Mouse (Mus musculus): Measurements from ENCODE around the gene Sephs2. TPM values are rescaled to one million over a fixed set of nuclear protein-coding genes. Genes with fewer than 3 reads are reported as not detected.
A peak's percentile ranks its signal among the peaks of the same experiment; 100 is the strongest.

The Sephs2 gene
- polyA plus RNA-seq, 1 experiment from 2014 or later: 102 TPM

GRCm38 (mm10) chr7:127280092-127280491, 6.2 kb upstream of the Sephs2 start:
- ATAC-seq (replicated peaks; ENCODE audit: insufficient number of reproducible peaks, low FRiP score, low TSS enrichment, low read depth): no peak
- Histone ChIP-seq H3K27ac (replicated peaks; ENCODE audit: low read depth, low read length) (no peak overlapping the region), H3K4me1 (ENCODE audit: control insufficient read depth, insufficient read depth, low read length) (no peaks in the 10 kb centered on the region), H3K4me3 (ENCODE audit: low read depth, low read length) (no peak overlapping the region), H3K36me3 (replicated peaks; ENCODE audit: control insufficient read depth, insufficient read depth, low read depth, low read length) (no peaks in the 10 kb centered on the region), H3K4me2 (ENCODE audit: low read depth, low read length) (no peak overlapping the region), H3K27me3 (ENCODE audit: control insufficient read depth, insufficient read depth, low read length) (no peaks in the 10 kb centered on the region), H3K9me3 (replicated peaks; ENCODE audit: control insufficient read depth, low read length) (no peaks in the 10 kb centered on the region), H3K9ac (replicated peaks; ENCODE audit: low read length) (no peak overlapping the region)
- WGBS: 73% methylated on average over 3 of the region's 3 CpGs
- DNase-seq (ENCODE audit: low spot score): no peak

GRCm38 (mm10) chr7:127278311-127278710, 4.5 kb upstream of the Sephs2 start:
- DNase-seq (ENCODE audit: low spot score) (peak; percentile 62), ATAC-seq (replicated peaks; ENCODE audit: insufficient number of reproducible peaks, low FRiP score, low TSS enrichment, low read depth) (no peak)
- Histone ChIP-seq H3K4me1 (ENCODE audit: control insufficient read depth, insufficient read depth, low read length) (no peaks in the 10 kb centered on the region), H3K27me3 (ENCODE audit: control insufficient read depth, insufficient read depth, low read length) (no peaks in the 10 kb centered on the region), H3K4me3 (ENCODE audit: low read depth, low read length) (no peak overlapping the region), H3K4me2 (ENCODE audit: low read depth, low read length) (no peak overlapping the region), H3K27ac (replicated peaks; ENCODE audit: low read depth, low read length) (no peak overlapping the region), H3K36me3 (replicated peaks; ENCODE audit: control insufficient read depth, insufficient read depth, low read depth, low read length) (no peaks in the 10 kb centered on the region), H3K9ac (replicated peaks; ENCODE audit: low read length) (no peak overlapping the region), H3K9me3 (replicated peaks; ENCODE audit: control insufficient read depth, low read length) (no peaks in the 10 kb centered on the region)
- WGBS: 21% methylated on average over 8 of the region's 8 CpGs

GRCm38 (mm10) chr7:127276519-127276961, 2.7 kb upstream of the Sephs2 start:
- Histone ChIP-seq H3K27me3 (ENCODE audit: control insufficient read depth, insufficient read depth, low read length) (no peaks in the 10 kb centered on the region), H3K4me2 (ENCODE audit: low read depth, low read length) (no peak overlapping the region), H3K4me1 (ENCODE audit: control insufficient read depth, insufficient read depth, low read length) (no peaks in the 10 kb centered on the region), H3K9ac (replicated peaks; ENCODE audit: low read length) (no peak overlapping the region), H3K4me3 (ENCODE audit: low read depth, low read length) (no peak overlapping the region), H3K9me3 (replicated peaks; ENCODE audit: control insufficient read depth, low read length) (no peaks in the 10 kb centered on the region), H3K27ac (replicated peaks; ENCODE audit: low read depth, low read length) (no peak overlapping the region), H3K36me3 (replicated peaks; ENCODE audit: control insufficient read depth, insufficient read depth, low read depth, low read length) (no peaks in the 10 kb centered on the region)
- ATAC-seq (replicated peaks; ENCODE audit: insufficient number of reproducible peaks, low FRiP score, low TSS enrichment, low read depth) (no peak), DNase-seq (ENCODE audit: low spot score) (no peak)
- 50% methylated on average over 5 of the region's 5 CpGs for WGBS

- Histone ChIP-seq H3K4me1 (ENCODE audit: control insufficient read depth, insufficient read depth, low read length) (no peaks in the 10 kb centered on the region), H3K4me2 (ENCODE audit: low read depth, low read length) (peak overlapping the region; percentile 83), H3K36me3 (replicated peaks; ENCODE audit: control insufficient read depth, insufficient read depth, low read depth, low read length) (no peaks in the 10 kb centered on the region; the same call in 1 of the 2 replicates), H3K27ac (replicated peaks; ENCODE audit: low read depth, low read length) (peak overlapping the region; percentile 58; the same call in 1 of the 2 replicates), H3K4me3 (ENCODE audit: low read depth, low read length) (peak overlapping the region; percentile 66), H3K9ac (replicated peaks; ENCODE audit: low read length) (peak overlapping the region; percentile 78), H3K27me3 (ENCODE audit: control insufficient read depth, insufficient read depth, low read length) (no peaks in the 10 kb centered on the region), H3K9me3 (replicated peaks; ENCODE audit: control insufficient read depth, low read length) (no peaks in the 10 kb centered on the region)
- ATAC-seq (replicated peaks; ENCODE audit: insufficient number of reproducible peaks, low FRiP score, low TSS enrichment, low read depth) (peak; percentile 85), DNase-seq (ENCODE audit: low spot score) (peak; percentile 26)
- WGBS: 17% methylated on average over 50 of the region's 50 CpGs
Measured at GRCm38 (mm10) chr7:127273118-127273923, 534 bp downstream of the Sephs2 start.

GRCm38 (mm10) chr7:127272566-127272965, 1.3 kb downstream of the Sephs2 start:
- no peak overlapping the region; the same call in 1 of the 2 replicates for H3K4me2 ChIP-seq (ENCODE audit: low read depth, low read length)
- no peak overlapping the region for H3K9ac ChIP-seq (replicated peaks; ENCODE audit: low read length)
- no peak overlapping the region for H3K27ac ChIP-seq (replicated peaks; ENCODE audit: low read depth, low read length)
- ATAC-seq (replicated peaks; ENCODE audit: insufficient number of reproducible peaks, low FRiP score, low TSS enrichment, low read depth) (no peak), DNase-seq (ENCODE audit: low spot score) (no peak)
- WGBS: 92% methylated on average over 15 of the region's 15 CpGs
- H3K36me3 ChIP-seq (replicated peaks; ENCODE audit: control insufficient read depth, insufficient read depth, low read depth, low read length): no peaks in the 10 kb centered on the region; the same call in 1 of the 2 replicates
- no peaks in the 10 kb centered on the region for H3K4me1 ChIP-seq (ENCODE audit: control insufficient read depth, insufficient read depth, low read length)
- no peaks in the 10 kb centered on the region for H3K27me3 ChIP-seq (ENCODE audit: control insufficient read depth, insufficient read depth, low read length)
- no peak overlapping the region for H3K4me3 ChIP-seq (ENCODE audit: low read depth, low read length)
- no peaks in the 10 kb centered on the region for H3K9me3 ChIP-seq (replicated peaks; ENCODE audit: control insufficient read depth, low read length)

DNA sequence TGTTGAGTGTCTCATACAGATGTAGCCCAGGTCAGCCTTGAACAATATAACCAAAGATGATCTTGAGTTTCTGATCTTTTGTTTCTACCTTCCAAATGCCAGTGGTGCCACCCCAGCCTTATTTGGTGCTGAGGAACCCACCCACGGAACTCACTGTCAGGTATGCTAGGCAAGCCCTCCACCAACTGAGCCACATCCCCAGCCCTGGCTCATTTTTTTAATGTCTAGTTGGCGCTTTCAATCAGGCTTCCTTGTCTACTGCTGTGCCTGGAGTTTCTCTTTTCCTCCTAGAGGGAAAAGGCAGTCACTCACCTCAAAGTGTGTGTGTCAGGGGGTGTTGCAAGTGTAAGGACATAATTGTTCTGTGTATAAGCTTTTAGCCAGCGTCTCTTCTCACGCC, 2.8 kb downstream of the Sephs2 start:
- Histone ChIP-seq H3K4me2 (ENCODE audit: low read depth, low read length) (no peak overlapping the region), H3K4me3 (ENCODE audit: low read depth, low read length) (no peak overlapping the region), H3K9ac (replicated peaks; ENCODE audit: low read length) (no peak overlapping the region), H3K27ac (replicated peaks; ENCODE audit: low read depth, low read length) (no peak overlapping the region), H3K27me3 (ENCODE audit: control insufficient read depth, insufficient read depth, low read length) (no peaks in the 10 kb centered on the region), H3K4me1 (ENCODE audit: control insufficient read depth, insufficient read depth, low read length) (no peaks in the 10 kb centered on the region), H3K9me3 (replicated peaks; ENCODE audit: control insufficient read depth, low read length) (no peaks in the 10 kb centered on the region), H3K36me3 (replicated peaks; ENCODE audit: control insufficient read depth, insufficient read depth, low read depth, low read length) (no peaks in the 10 kb centered on the region; the same call in 1 of the 2 replicates)
- DNase-seq (ENCODE audit: low spot score) (no peak), ATAC-seq (replicated peaks; ENCODE audit: insufficient number of reproducible peaks, low FRiP score, low TSS enrichment, low read depth) (no peak)
- 94% methylated on average over 4 of the region's 4 CpGs for WGBS

GRCm38 (mm10) chr7:127270666-127271065, 3.2 kb downstream of the Sephs2 start:
- H3K4me2 ChIP-seq (ENCODE audit: low read depth, low read length): no peak overlapping the region
- H3K27me3 ChIP-seq (ENCODE audit: control insufficient read depth, insufficient read depth, low read length): no peaks in the 10 kb centered on the region
- no peaks in the 10 kb centered on the region for H3K9me3 ChIP-seq (replicated peaks; ENCODE audit: control insufficient read depth, low read length)
- H3K4me3 ChIP-seq (ENCODE audit: low read depth, low read length): no peak overlapping the region
- 91% methylated on average over 5 of the region's 5 CpGs for WGBS
- H3K9ac ChIP-seq (replicated peaks; ENCODE audit: low read length): no peak overlapping the region
- no peak overlapping the region for H3K27ac ChIP-seq (replicated peaks; ENCODE audit: low read depth, low read length)
- no peaks in the 10 kb centered on the region; the same call in 1 of the 2 replicates for H3K36me3 ChIP-seq (replicated peaks; ENCODE audit: control insufficient read depth, insufficient read depth, low read depth, low read length)
- no peak for ATAC-seq (replicated peaks; ENCODE audit: insufficient number of reproducible peaks, low FRiP score, low TSS enrichment, low read depth)
- H3K4me1 ChIP-seq (ENCODE audit: control insufficient read depth, insufficient read depth, low read length): no peaks in the 10 kb centered on the region
- no peak for DNase-seq (ENCODE audit: low spot score)

DNA sequence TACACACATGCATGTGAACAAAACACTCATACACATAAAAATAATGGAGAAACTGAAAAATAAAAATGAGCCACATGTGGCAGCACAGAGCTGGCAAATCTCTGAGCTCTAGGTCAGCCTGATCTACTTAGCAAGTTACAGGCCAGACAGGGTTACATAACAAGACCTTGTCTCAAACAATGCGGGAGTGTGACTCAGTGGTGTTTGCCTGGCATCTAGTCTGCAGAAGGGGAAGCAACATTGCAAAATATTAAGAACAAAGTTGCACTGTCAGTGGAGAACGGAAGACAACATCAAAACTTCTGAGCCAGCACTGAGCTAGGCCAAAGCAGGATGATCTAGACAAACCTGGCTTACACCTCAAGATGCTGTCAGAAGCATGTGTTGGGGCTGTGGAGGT, 3.6 kb downstream of the Sephs2 start:
- H3K27me3 ChIP-seq (ENCODE audit: control insufficient read depth, insufficient read depth, low read length): no peaks in the 10 kb centered on the region
- no peaks in the 10 kb centered on the region for H3K9me3 ChIP-seq (replicated peaks; ENCODE audit: control insufficient read depth, low read length)
- no peak overlapping the region for H3K27ac ChIP-seq (replicated peaks; ENCODE audit: low read depth, low read length)
- DNase-seq (ENCODE audit: low spot score) (no peak), ATAC-seq (replicated peaks; ENCODE audit: insufficient number of reproducible peaks, low FRiP score, low TSS enrichment, low read depth) (no peak)
- H3K4me1 ChIP-seq (ENCODE audit: control insufficient read depth, insufficient read depth, low read length): no peaks in the 10 kb centered on the region
- H3K4me2 ChIP-seq (ENCODE audit: low read depth, low read length): no peak overlapping the region
- no peaks in the 10 kb centered on the region; the same call in 1 of the 2 replicates for H3K36me3 ChIP-seq (replicated peaks; ENCODE audit: control insufficient read depth, insufficient read depth, low read depth, low read length)
- WGBS: 84% methylated on average over 2 of the region's 2 CpGs
- no peak overlapping the region for H3K4me3 ChIP-seq (ENCODE audit: low read depth, low read length)
- H3K9ac ChIP-seq (replicated peaks; ENCODE audit: low read length): no peak overlapping the region

All from embryonic facial prominence, embryonic 11.5 days (tissue).